Comparison of ENCODE assay signal across 28 mouse cellular contexts in genomic region chr11:49213505-49213904, GRCm38 (mm10). TPM values are rescaled to one million over a fixed set of nuclear protein-coding genes. Genes with fewer than 3 reads are reported as not detected.
A peak's percentile ranks its signal among the peaks of the same experiment; 100 is the strongest.
DNase-seq lines count a peak whose midpoint lies in the region; ATAC-seq and TF ChIP-seq lines count a peak whose summit lies in the region.
"Had no signal": no experiment of that assay in that cellular context is flagged by ENCODE, and none has a peak within 500 bp of the region (broad histone marks: within the 10 kb centered on the region; RNA-seq: fewer than 3 reads in every experiment).

No protein-coding gene starts in this region.

- no peak for TF ChIP-seq POLR2A in liver, adult 2 months (IDR thresholded peaks at IDR 0.05; ENCODE audit: extremely low read depth, insufficient read depth, low read length)

- peak; percentile 51 for DNase-seq in kidney, adult 9 months
- peak; percentile 78 for DNase-seq in liver, adult 2 months (ENCODE audit: extremely low read depth, low read depth, low spot score)
- DNase-seq in liver = no peak
- DNase-seq: adrenal gland, adult 2 months; adrenal gland, postnatal 10 days; adrenal gland, postnatal 25 days; cerebellum, adult 11 months; cerebellum, adult 18-20 months; cerebellum, adult 8-10 months; cerebellum, adult 9-11 months; cerebellum, postnatal 14 days; cerebellum, postnatal 36 days; embryo, embryonic 11 days had no signal

- H3K79me2 ChIP-seq in liver, adult 2 months (ENCODE audit: control insufficient read depth, insufficient read depth, low read length) = peaks cover 6% of the 10 kb centered on the region; the same call in 1 of the 2 replicates

- no peak for TF ChIP-seq CTCF in liver, adult 2 months (IDR thresholded peaks at IDR 0.05; ENCODE audit: low read depth, low read length)

- no peak overlapping the region for H3K4me2 ChIP-seq in kidney, embryonic 15.5 days
- H3K4me2 ChIP-seq: embryonic facial prominence, embryonic 13.5 days; embryonic facial prominence, embryonic 15.5 days; forebrain, embryonic 12.5 days had no signal

- no peak overlapping the region for H3K27ac ChIP-seq in kidney, embryonic 15.5 days
- no peak overlapping the region for H3K27ac ChIP-seq in liver, adult 2 months (replicated peaks; ENCODE audit: insufficient read depth, low read depth, low read length)
- H3K27ac ChIP-seq: embryonic facial prominence, embryonic 13.5 days; embryonic facial prominence, embryonic 15.5 days; forebrain, embryonic 10.5 days; forebrain, embryonic 12.5 days had no signal

- peaks cover 44% of the 10 kb centered on the region for H3K36me3 ChIP-seq in kidney, embryonic 15.5 days
- H3K36me3 ChIP-seq in liver, adult 2 months (ENCODE audit: control insufficient read depth, insufficient read depth, low read length) = peaks cover 31% of the 10 kb centered on the region

- H3K4me3 ChIP-seq in kidney, embryonic 15.5 days (replicated peaks) = no peak overlapping the region
- H3K4me3 ChIP-seq in liver, adult 2 months (ENCODE audit: insufficient read depth, low read depth, low read length) = no peak overlapping the region
- H3K4me3 ChIP-seq: embryonic facial prominence, embryonic 13.5 days; embryonic facial prominence, embryonic 15.5 days; erythroblast, embryonic 14.5 days; forebrain, embryonic 10.5 days; forebrain, embryonic 12.5 days had no signal

- no peak for ATAC-seq in kidney, embryonic 15.5 days (replicated peaks; ENCODE audit: low FRiP score)
- ATAC-seq: forebrain, embryonic 14.5 days; forebrain, embryonic 16.5 days had no signal

- no peak overlapping the region for H3K9ac ChIP-seq in kidney, embryonic 15.5 days
- H3K9ac ChIP-seq in liver, adult 2 months (ENCODE audit: low read depth, low read length) = no peak overlapping the region
- H3K9ac ChIP-seq: embryonic facial prominence, embryonic 13.5 days; embryonic facial prominence, embryonic 15.5 days; forebrain, embryonic 12.5 days had no signal

- no peaks in the 10 kb centered on the region for H3K9me3 ChIP-seq in kidney, embryonic 15.5 days (replicated peaks)
- H3K9me3 ChIP-seq: embryonic facial prominence, embryonic 13.5 days; embryonic facial prominence, embryonic 15.5 days; forebrain, embryonic 10.5 days; forebrain, embryonic 12.5 days had no signal

- H3K27me3 ChIP-seq in kidney, embryonic 15.5 days = no peaks in the 10 kb centered on the region
- no peaks in the 10 kb centered on the region for H3K27me3 ChIP-seq in liver, adult 2 months (ENCODE audit: control insufficient read depth, insufficient read depth, low read length)
- H3K27me3 ChIP-seq: embryonic facial prominence, embryonic 13.5 days; embryonic facial prominence, embryonic 15.5 days; forebrain, embryonic 12.5 days had no signal

- 89% methylated on average over 1 of the region's 1 CpGs for WGBS in kidney, embryonic 15.5 days
- WGBS in liver, adult 2 months = 54% methylated on average over 1 of the region's 1 CpGs

- H3K4me1 ChIP-seq in kidney, embryonic 15.5 days = no peaks in the 10 kb centered on the region
- H3K4me1 ChIP-seq in liver, adult 2 months (ENCODE audit: control insufficient read depth, insufficient read depth, low read length) = peaks cover 9% of the 10 kb centered on the region; the same call in 1 of the 2 replicates
- H3K4me1 ChIP-seq: embryonic facial prominence, embryonic 13.5 days; embryonic facial prominence, embryonic 15.5 days; forebrain, embryonic 10.5 days had no signal

RNA-seq across cellular contexts. Expression of gene Zfp62, which starts 10.4 kb away (rescaled TPM):
- 40.5 and 41.9 TPM in 2 replicates for polyA plus RNA-seq in kidney, embryonic 15.5 days (2015; fragmentation: Nextera tagmentation; extraction: Ambion mirVana)
- total RNA-seq in liver, adult 2 months (2014; rRNA removed) = 18.3 and 18.8 TPM in 2 replicates
- 0.71 and 1.4 TPM in 2 replicates for polyA plus RNA-seq in liver, adult 2 months (2012; rRNA removed)

RNA-seq across cellular contexts. Expression of gene Btnl9, which starts 26.5 kb away (rescaled TPM):
- polyA plus RNA-seq in kidney, embryonic 15.5 days (2015; fragmentation: Nextera tagmentation; extraction: Ambion mirVana) = 2.6 and 5.6 TPM in 2 replicates
- 3.4 and 5.5 TPM in 2 replicates for total RNA-seq in liver, adult 2 months (2014; rRNA removed)
- polyA plus RNA-seq in liver, adult 2 months (2012; rRNA removed) = 1.9 and 2.3 TPM in 2 replicates
- total RNA-seq: MEL had no signal
- polyA plus RNA-seq: C2C12; erythroblast, embryonic 14.5 days; forebrain, embryonic 12.5 days; forebrain, embryonic 14.5 days; forebrain, embryonic 16.5 days had no signal

RNA-seq across cellular contexts. Expression of gene Mgat1, which starts 30.5 kb away (rescaled TPM):
- 66.7 and 75.0 TPM in 2 replicates for polyA plus RNA-seq in kidney, embryonic 15.5 days (2015; fragmentation: Nextera tagmentation; extraction: Ambion mirVana)
- 44.7 and 60.8 TPM in 2 replicates for total RNA-seq in liver, adult 2 months (2014; rRNA removed)
- polyA plus RNA-seq in liver, adult 2 months (2012; rRNA removed) = 134 and 145 TPM in 2 replicates

RNA-seq across cellular contexts. Expression of gene Olfr1394, which starts 59.3 kb away (rescaled TPM):
- polyA plus RNA-seq in kidney, embryonic 15.5 days (2015; fragmentation: Nextera tagmentation; extraction: Ambion mirVana) = not detected in 2 replicates
- total RNA-seq in liver, adult 2 months (2014; rRNA removed) = not detected in 2 replicates
- not detected in 2 replicates for polyA plus RNA-seq in liver, adult 2 months (2012; rRNA removed)
- total RNA-seq: adrenal gland, adult 2 months; adrenal gland, postnatal 10 days; adrenal gland, postnatal 25 days; adrenal gland, postnatal 4 days; common myeloid progenitor, adult 5-6 weeks; ES-E14; MEL had no signal
- polyA plus RNA-seq: adrenal gland, adult 2 months; brain, embryonic 14.5 days; C2C12; embryonic facial prominence, embryonic 11.5 days; embryonic facial prominence, embryonic 13.5 days; erythroblast, embryonic 14.5 days; forebrain, embryonic 10.5 days; forebrain, embryonic 12.5 days; forebrain, embryonic 14.5 days; forebrain, embryonic 16.5 days had no signal

Comparison
In these comparisons a context has a peak if more than half of its experiments do, and no peak if none do; other contexts are left out.
1. RNA of gene Zfp62, which starts 10.4 kb away (polyA plus RNA-seq): 40.5 to 41.9 TPM in kidney, embryonic 15.5 days; 0.71 to 1.4 TPM in liver, adult 2 months; every median in the first group is over 10 times any median in the second.